Mouse (Mus musculus) MEL (cell line): ENCODE data around the gene Egfr. TPM values are rescaled to one million over a fixed set of nuclear protein-coding genes. Genes with fewer than 3 reads are reported as not detected.

ENCODE experiments used
- DNase-seq: peaks from one replicate; pipeline ENCODE4 v3.0.0; 2011; ENCODE audit warnings: low read depth, low spot score
- H3K27ac ChIP-seq: 2 replicates; pipeline ENCODE4 v1.5.1; 2012; ENCODE audit warnings: low read depth, mild to moderate bottlenecking, control low read depth, low read length, moderate library complexity; ENCODE audit not compliant: control insufficient read depth
- H3K27me3 ChIP-seq, 2 experiments: fragments of 150-350 bp in 1 of 2; sonication (generic) in 1 of 2; 2 replicates each; pipeline ENCODE4 v1.6.1; 2012; ENCODE audit warnings: low read length in 2 of 2, mild to moderate bottlenecking in 2 of 2, improper control_type of control experiment in 1 of 2, moderate library complexity in 1 of 2; ENCODE audit not compliant: insufficient read depth in 2 of 2, control insufficient read depth in 1 of 2
- H3K36me3 ChIP-seq, 2 experiments: 2 replicates each; pipeline ENCODE4 v1.6.1; 2012 to 2014; ENCODE audit warnings: low read length in 2 of 2, improper control_type of control experiment in 1 of 2, inconsistent platforms in 1 of 2, mild to moderate bottlenecking in 1 of 2; ENCODE audit not compliant: insufficient read depth in 2 of 2, control insufficient read depth in 1 of 2
- H3K4me1 ChIP-seq, 2 experiments: fragments of 150-350 bp in 1 of 2; sonication (generic) in 1 of 2; 2 replicates each; pipeline ENCODE4 v1.6.1; 2012; ENCODE audit warnings: low read length in 2 of 2, improper control_type of control experiment in 1 of 2, mild to moderate bottlenecking in 1 of 2; ENCODE audit not compliant: insufficient read depth in 2 of 2, control insufficient read depth in 1 of 2
- H3K4me3 ChIP-seq, 2 experiments: fragments of 150-350 bp in 1 of 2; sonication (generic) in 1 of 2; 2 replicates each; pipeline ENCODE4 v1.5.1; 2012; ENCODE audit warnings: low read depth in 2 of 2, low read length in 2 of 2, mild to moderate bottlenecking in 2 of 2, moderate library complexity in 2 of 2, control low read depth in 1 of 2, improper control_type of control experiment in 1 of 2; ENCODE audit not compliant: control insufficient read depth in 1 of 2, insufficient read depth in 1 of 2
- H3K79me2 ChIP-seq: 2 replicates; pipeline ENCODE4 v1.6.1; 2012; ENCODE audit warnings: mild to moderate bottlenecking, low read length, moderate library complexity; ENCODE audit not compliant: control insufficient read depth, poor library complexity, insufficient read depth
- H3K9ac ChIP-seq: 2 replicates; pipeline ENCODE4 v1.6.1; 2012; ENCODE audit warnings: low read depth, mild to moderate bottlenecking, control low read depth, low read length, moderate library complexity; ENCODE audit not compliant: control insufficient read depth, poor library complexity, severe bottlenecking
- H3K9me3 ChIP-seq: fragments of 150-350 bp; sonication (generic); replicated peaks from 2 replicates; pipeline ENCODE4 v1.6.1; 2012; ENCODE audit warnings: mild to moderate bottlenecking, low read length, improper control_type of control experiment, moderate library complexity; ENCODE audit not compliant: insufficient read depth
- CHD1 ChIP-seq: IDR thresholded peaks from 2 replicates; pipeline ENCODE4 v1.6.1; 2012; ENCODE audit warnings: low read depth, mild to moderate bottlenecking, inconsistent platforms, low read length, improper control_type of control experiment
- CTCF ChIP-seq, 3 experiments: IDR thresholded peaks in 2 of 3; conservative IDR thresholded peaks in 1 of 3; 2 replicates each; pipeline ENCODE4 v1.5.1; 2011 to 2012; ENCODE audit warnings: low read length in 3 of 3, low read depth in 2 of 3, mild to moderate bottlenecking in 2 of 3, improper control_type of control experiment in 1 of 3, inconsistent platforms in 1 of 3, mixed read lengths in 1 of 3, moderate library complexity in 1 of 3; ENCODE audit not compliant: control insufficient read depth in 1 of 3, insufficient read depth in 1 of 3, poor library complexity in 1 of 3, severe bottlenecking in 1 of 3
- E2F4 ChIP-seq: IDR thresholded peaks from 2 replicates; pipeline ENCODE4 v1.6.1; 2011; ENCODE audit warnings: low read depth, low read length, improper control_type of control experiment, borderline replicate concordance
- ELF1 ChIP-seq: IDR thresholded peaks from 2 replicates; pipeline ENCODE4 v1.6.1; 2014; ENCODE audit warnings: low read depth, mild to moderate bottlenecking, inconsistent platforms, low read length, improper control_type of control experiment, moderate library complexity
- EP300 ChIP-seq, 2 experiments: IDR thresholded peaks; 2 replicates each; pipeline ENCODE4 v1.6.1; 2011; ENCODE audit warnings: improper control_type of control experiment in 2 of 2, low read length in 2 of 2, low read depth in 1 of 2, mild to moderate bottlenecking in 1 of 2
- ETS1 ChIP-seq: IDR thresholded peaks from 2 replicates; pipeline ENCODE4 v1.6.1; 2012; ENCODE audit warnings: low read depth, mild to moderate bottlenecking, inconsistent platforms, low read length, improper control_type of control experiment, moderate library complexity
- GABPA ChIP-seq: IDR thresholded peaks from 2 replicates; pipeline ENCODE4 v1.6.1; 2012; ENCODE audit warnings: low read depth, mild to moderate bottlenecking, inconsistent platforms, low read length, improper control_type of control experiment, moderate library complexity
- GATA1 ChIP-seq: IDR thresholded peaks from 2 replicates; pipeline ENCODE4 v1.6.1; 2011; ENCODE audit warnings: low read depth, low read length, improper control_type of control experiment
- HCFC1 ChIP-seq: IDR thresholded peaks from 2 replicates; pipeline ENCODE4 v1.6.1; 2012; ENCODE audit warnings: low read depth, mild to moderate bottlenecking, inconsistent platforms, low read length, improper control_type of control experiment, moderate library complexity
- MAX ChIP-seq: IDR thresholded peaks from 2 replicates; pipeline ENCODE4 v1.6.1; 2011; ENCODE audit warnings: low read length, improper control_type of control experiment
- MEF2A ChIP-seq: IDR thresholded peaks from 2 replicates; pipeline ENCODE4 v1.6.1; 2014; ENCODE audit warnings: low read depth, mild to moderate bottlenecking, inconsistent platforms, low read length, improper control_type of control experiment; ENCODE audit not compliant: poor library complexity, insufficient replicate concordance, severe bottlenecking; ENCODE audit errors: extremely low read depth
- MYB ChIP-seq: IDR thresholded peaks from 2 replicates; pipeline ENCODE4 v1.6.1; 2011; ENCODE audit warnings: mild to moderate bottlenecking, low read depth, low read length, improper control_type of control experiment
- NELFE ChIP-seq: IDR thresholded peaks from 2 replicates; pipeline ENCODE4 v1.6.1; 2011; ENCODE audit warnings: low read depth, low read length, improper control_type of control experiment
- POLR2AphosphoS2 ChIP-seq: IDR thresholded peaks from 2 replicates; pipeline ENCODE4 v1.6.1; 2011; ENCODE audit warnings: low read length, improper control_type of control experiment
- RCOR1 ChIP-seq: IDR thresholded peaks from 2 replicates; pipeline ENCODE4 v1.6.1; 2012; ENCODE audit warnings: low read depth, mild to moderate bottlenecking, inconsistent platforms, low read length, improper control_type of control experiment
- SIN3A ChIP-seq: IDR thresholded peaks from 2 replicates; pipeline ENCODE4 v1.6.1; 2012; ENCODE audit warnings: low read length, improper control_type of control experiment, inconsistent platforms
- TBP ChIP-seq: IDR thresholded peaks from 2 replicates; pipeline ENCODE4 v1.8.0; 2011; ENCODE audit warnings: low read depth, low read length, improper control_type of control experiment
- TCF12 ChIP-seq: IDR thresholded peaks from 2 replicates; pipeline ENCODE4 v1.6.1; 2014; ENCODE audit warnings: low read depth, mild to moderate bottlenecking, inconsistent platforms, low read length, improper control_type of control experiment, moderate library complexity
- USF2 ChIP-seq, 2 experiments: IDR thresholded peaks; 2 replicates each; pipeline ENCODE4 v1.6.1; 2011 to 2012; ENCODE audit warnings: improper control_type of control experiment in 2 of 2, low read length in 2 of 2, borderline replicate concordance in 1 of 2, inconsistent platforms in 1 of 2, low read depth in 1 of 2, mild to moderate bottlenecking in 1 of 2; ENCODE audit not compliant: insufficient read depth in 1 of 2
- ZKSCAN1 ChIP-seq: IDR thresholded peaks from 2 replicates; pipeline ENCODE4 v1.6.1; 2012; ENCODE audit warnings: low read depth, mild to moderate bottlenecking, inconsistent platforms, low read length, improper control_type of control experiment, moderate library complexity
- polyA plus RNA-seq, 2 experiments: library from polyadenylated mRNA; stranded (reverse) in 1 of 2; unstranded in 1 of 2; fragments of >175 nt in 1 of 2; fragments of >200 nt in 1 of 2; gene quantifications; 2 replicates each; pipeline versions ENCODE4 v1.2.1 to v1.2.4; 2012; ENCODE audit warnings: low replicate concordance in 2 of 2, low read depth in 1 of 2; ENCODE audit not compliant: insufficient read length in 2 of 2, insufficient read depth in 1 of 2, missing spikeins in 1 of 2
- total RNA-seq: library from RNA; depleted of rRNA; stranded (reverse); fragments of 300-350 nt; gene quantifications from 2 replicates; pipeline ENCODE4 v1.2.3, GENCODE M21; 2012

Gene Egfr
- total and polyA plus RNA-seq, 3 experiments: not detected

DNA sequence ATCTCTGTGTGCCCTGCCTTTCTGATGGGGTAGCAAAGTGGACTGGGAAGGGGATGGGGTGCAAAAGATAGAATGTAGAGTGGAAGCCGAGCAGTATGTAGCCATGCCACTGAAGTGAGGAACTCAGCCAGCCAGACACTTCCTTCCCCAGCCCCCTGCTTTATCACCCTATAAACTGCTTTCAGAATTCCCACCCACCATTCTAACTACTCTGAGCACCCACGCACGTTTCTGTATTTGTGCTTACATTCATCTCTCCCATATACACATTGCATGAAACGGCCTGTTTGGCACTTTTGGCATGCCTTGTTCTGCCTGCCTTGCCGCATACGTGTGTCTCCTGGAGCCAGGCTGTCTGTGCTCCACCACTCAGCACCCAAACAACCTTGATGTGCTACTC lies 109.0 kb downstream of the Egfr start:
- Histone ChIP-seq H3K79me2 (no peaks in the 10 kb centered on the region), H3K9ac (no peak overlapping the region), H3K9me3 (no peaks in the 10 kb centered on the region), H3K27me3 (peaks cover 4 to 7% of the 10 kb centered on the region in 2 experiments; a peak in 3 of 4 replicates), H3K4me1 (no peaks in the 10 kb centered on the region), H3K36me3 (no peaks in the 10 kb centered on the region), H3K4me3 (no peak overlapping the region), H3K27ac (no peak overlapping the region)
- TF ChIP-seq MYB: no peak
- no peak for DNase-seq

DNA sequence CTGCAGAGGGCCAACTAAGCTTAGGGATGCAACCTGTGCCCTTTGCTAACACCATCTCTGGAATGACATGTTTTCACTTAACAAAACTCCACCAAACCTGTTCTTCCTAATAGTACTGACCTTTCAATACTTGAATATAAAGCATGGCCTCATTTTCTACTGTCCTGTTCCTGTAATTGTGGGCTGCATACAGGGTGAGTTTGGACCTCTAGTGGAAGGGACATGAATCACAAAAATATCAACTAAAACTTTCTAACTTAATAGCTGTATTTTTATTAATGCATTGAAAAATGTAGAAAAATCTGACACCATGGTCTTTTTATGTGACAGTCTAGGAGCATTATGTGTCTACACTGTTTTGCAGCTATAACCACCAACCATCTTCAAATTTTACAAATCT lies 111.5 kb downstream of the Egfr start:
- H3K79me2 ChIP-seq: no peaks in the 10 kb centered on the region
- no peaks in the 10 kb centered on the region for H3K36me3 ChIP-seq
- no peaks in the 10 kb centered on the region for H3K4me1 ChIP-seq
- H3K9me3 ChIP-seq: no peaks in the 10 kb centered on the region
- no peak for DNase-seq
- H3K4me3 ChIP-seq: no peak overlapping the region
- no peak overlapping the region for H3K27ac ChIP-seq
- H3K9ac ChIP-seq: no peak overlapping the region
- no peak for TF ChIP-seq GATA1
- no peak for TF ChIP-seq GABPA
- no peak for TF ChIP-seq MAX
- no peak for TF ChIP-seq EP300 (IDR thresholded peaks at IDR 0.05; ENCODE audit: low read depth in 1 of 2, low read length in 2 of 2)
- no peak for TF ChIP-seq E2F4
- no peak for TF ChIP-seq HCFC1
- no peak for TF ChIP-seq RCOR1
- no peak for TF ChIP-seq POLR2AphosphoS2
- no peak for TF ChIP-seq MEF2A
- TF ChIP-seq ETS1: no peak
- no peak for TF ChIP-seq CHD1
- no peak for TF ChIP-seq TCF12
- TF ChIP-seq ZKSCAN1: no peak
- no peak for TF ChIP-seq USF2 (IDR thresholded peaks at IDR 0.05; ENCODE audit: borderline replicate concordance in 1 of 2, insufficient read depth in 1 of 2, low read depth in 1 of 2, low read length in 2 of 2)
- no peak for TF ChIP-seq CTCF (IDR thresholded peaks at IDR 0.05 in 2 of 3, conservative IDR thresholded peaks at IDR 0.05 in 1 of 3; ENCODE audit: control insufficient read depth in 1 of 3, insufficient read depth in 1 of 3, low read depth in 2 of 3, low read length in 3 of 3, poor library complexity in 1 of 3, severe bottlenecking in 1 of 3)
- TF ChIP-seq SIN3A: no peak
- TF ChIP-seq NELFE: no peak
- no peak for TF ChIP-seq ELF1
- no peak for TF ChIP-seq TBP
- peaks cover 4 to 8% of the 10 kb centered on the region in 2 experiments; a peak in 3 of 4 replicates for H3K27me3 ChIP-seq
